Mouse (Mus musculus): ENCODE results near the gene Spsb1. TPM values are rescaled to one million over a fixed set of nuclear protein-coding genes. Genes with fewer than 3 reads are reported as not detected.

Spsb1 gene
- polyA plus RNA-seq, 1 experiment from 2014 or later = 7.5 TPM

GRCm38 (mm10) chr4:149850045-149850444 lies 104.8 kb downstream of the Spsb1 start:
- Histone ChIP-seq H3K27ac (ENCODE audit: low read depth, low read length) (no peak overlapping the region), H3K4me1 (ENCODE audit: control insufficient read depth, insufficient read depth, low read length) (peaks cover 3% of the 10 kb centered on the region; the same call in 1 of the 2 replicates), H3K4me2 (no peak overlapping the region), H3K9me3 (ENCODE audit: control insufficient read depth, low read length) (no peaks in the 10 kb centered on the region), H3K4me3 (ENCODE audit: low read depth, low read length) (no peak overlapping the region), H3K36me3 (ENCODE audit: control insufficient read depth, insufficient read depth, low read length) (no peaks in the 10 kb centered on the region), H3K27me3 (ENCODE audit: control insufficient read depth, insufficient read depth, low read length) (no peaks in the 10 kb centered on the region), H3K9ac (ENCODE audit: low read length) (no peak overlapping the region)
- no peak for ATAC-seq (ENCODE audit: low FRiP score)
- 84% methylated on average over 7 of the region's 7 CpGs for WGBS
- DNase-seq (ENCODE audit: low spot score, missing footprints) = peak; percentile 49

GRCm38 (mm10) chr4:149849035-149849434 lies 105.8 kb downstream of the Spsb1 start:
- Histone ChIP-seq H3K9ac (ENCODE audit: low read length) (no peak overlapping the region), H3K9me3 (ENCODE audit: control insufficient read depth, low read length) (no peaks in the 10 kb centered on the region), H3K4me1 (ENCODE audit: control insufficient read depth, insufficient read depth, low read length) (no peaks in the 10 kb centered on the region), H3K4me2 (no peak overlapping the region), H3K4me3 (ENCODE audit: low read depth, low read length) (no peak overlapping the region), H3K27me3 (ENCODE audit: control insufficient read depth, insufficient read depth, low read length) (no peaks in the 10 kb centered on the region), H3K27ac (ENCODE audit: low read depth, low read length) (no peak overlapping the region), H3K36me3 (ENCODE audit: control insufficient read depth, insufficient read depth, low read length) (no peaks in the 10 kb centered on the region)
- WGBS = 85% methylated on average over 5 of the region's 5 CpGs
- ATAC-seq (ENCODE audit: low FRiP score) (no peak), DNase-seq (ENCODE audit: low spot score, missing footprints) (peak; percentile 61)

GRCm38 (mm10) chr4:149846861-149847631 lies 107.8 kb downstream of the Spsb1 start:
- DNase-seq (ENCODE audit: low spot score, missing footprints) (peak; percentile 65), ATAC-seq (ENCODE audit: low FRiP score) (no peak)
- Histone ChIP-seq H3K4me3 (ENCODE audit: low read depth, low read length) (no peak overlapping the region), H3K27me3 (ENCODE audit: control insufficient read depth, insufficient read depth, low read length) (no peaks in the 10 kb centered on the region), H3K4me1 (ENCODE audit: control insufficient read depth, insufficient read depth, low read length) (no peaks in the 10 kb centered on the region), H3K27ac (ENCODE audit: low read depth, low read length) (no peak overlapping the region), H3K9ac (ENCODE audit: low read length) (no peak overlapping the region), H3K9me3 (ENCODE audit: control insufficient read depth, low read length) (no peaks in the 10 kb centered on the region), H3K36me3 (ENCODE audit: control insufficient read depth, insufficient read depth, low read length) (no peaks in the 10 kb centered on the region), H3K4me2 (no peak overlapping the region)
- 85% methylated on average over 22 of the region's 22 CpGs for WGBS

Other genes starting within 250 kb of the Spsb1 start
- gene Tmem201, start 217.0 kb downstream of the Spsb1 start, polyA plus RNA-seq (2014; fragmentation: Nextera tagmentation; extraction: Ambion mirVana) = 15.8 and 18.4 TPM in 2 replicates
- gene Slc25a33, start 180.8 kb downstream of the Spsb1 start, polyA plus RNA-seq (2014; fragmentation: Nextera tagmentation; extraction: Ambion mirVana) = 18.6 and 21.4 TPM in 2 replicates
- gene H6pd, start 54.0 kb upstream of the Spsb1 start, polyA plus RNA-seq (2014; fragmentation: Nextera tagmentation; extraction: Ambion mirVana) = 1.7 and 2.4 TPM in 2 replicates
- gene Gpr157, start 132.3 kb upstream of the Spsb1 start, polyA plus RNA-seq (2014; fragmentation: Nextera tagmentation; extraction: Ambion mirVana) = 0.10 and 0.15 TPM in 2 replicates
- 1.1 and 1.6 TPM in 2 replicates for gene Slc2a5, start 164.2 kb upstream of the Spsb1 start, polyA plus RNA-seq (2014; fragmentation: Nextera tagmentation; extraction: Ambion mirVana)
- gene Slc2a7, start 193.9 kb upstream of the Spsb1 start, polyA plus RNA-seq (2014; fragmentation: Nextera tagmentation; extraction: Ambion mirVana) = not detected in 2 replicates
- 0.25 TPM in 1 of 2 replicates, not detected in the other for gene Car6, start 246.3 kb upstream of the Spsb1 start, polyA plus RNA-seq (2014; fragmentation: Nextera tagmentation; extraction: Ambion mirVana)